Mouse (Mus musculus): ENCODE data around the gene Olfr342. TPM values are rescaled to one million over a fixed set of nuclear protein-coding genes. Genes with fewer than 3 reads are reported as not detected.

Olfr342 gene
- not detected in 2 replicates for polyA plus RNA-seq (2015; fragmentation: Nextera tagmentation; extraction: Ambion mirVana)

DNA sequence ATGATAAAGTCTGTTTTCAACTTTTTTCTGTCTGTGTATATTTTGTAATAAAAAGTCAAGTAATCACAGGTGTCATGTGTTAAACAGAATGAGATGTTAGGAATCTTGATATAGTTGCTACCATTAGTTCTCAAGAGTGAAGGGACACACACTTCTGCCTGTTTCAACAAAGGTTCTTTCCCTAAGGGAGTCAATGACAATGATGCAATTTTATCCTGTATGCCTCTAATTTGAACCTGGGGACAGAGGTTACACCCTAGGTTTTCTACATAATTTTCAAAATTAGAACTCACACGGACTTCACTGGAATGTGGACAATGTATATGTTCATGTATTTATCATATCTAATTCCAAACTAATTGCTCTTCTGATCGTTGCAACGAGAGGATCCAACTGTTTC lies at the start of gene Olfr342:
Gene Olfr342 (plus strand): TSS at position 301 of the 400 bp plus-strand sequence.

DNA sequence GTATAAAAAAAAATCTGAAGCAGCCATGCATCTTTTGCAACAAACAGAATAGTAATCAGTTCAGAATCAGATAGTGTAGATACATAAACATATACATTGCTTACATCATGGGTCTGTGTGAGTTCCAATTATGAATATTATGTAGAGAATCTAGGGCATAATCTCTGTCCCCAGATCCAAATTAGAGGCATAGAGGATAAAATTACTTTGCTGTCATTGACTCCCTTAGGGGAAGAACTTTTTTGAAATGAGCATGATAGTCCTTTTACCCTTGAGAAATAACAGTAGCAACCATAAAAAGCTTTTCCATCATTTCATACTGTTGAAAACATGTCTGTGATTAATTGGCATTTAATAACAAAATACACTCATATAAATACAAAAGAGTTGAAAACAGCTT lies 42.4 kb upstream of the Olfr342 start, which contains the start of gene Olfr341:
Gene Olfr341 (minus strand): TSS at position 101 of the 400 bp plus-strand sequence.

GRCm38 (mm10) chr2:36566362-36566761 lies 41.6 kb downstream of the Olfr342 start, which contains the start of gene Olfr344:
TSS of gene Olfr344 (plus strand) at chr2:36566662.

Other genes starting within 250 kb of the Olfr342 start
- gene Olfr338, start 151.5 kb upstream of the Olfr342 start, polyA plus RNA-seq (2015; fragmentation: Nextera tagmentation; extraction: Ambion mirVana): not detected in 2 replicates
- gene Olfr339, start 106.1 kb upstream of the Olfr342 start, polyA plus RNA-seq (2015; fragmentation: Nextera tagmentation; extraction: Ambion mirVana): not detected in 2 replicates
- gene Olfr340, start 72.4 kb upstream of the Olfr342 start, polyA plus RNA-seq (2015; fragmentation: Nextera tagmentation; extraction: Ambion mirVana): not detected in 2 replicates
- not detected in 2 replicates for gene Olfr341, start 42.5 kb upstream of the Olfr342 start, polyA plus RNA-seq (2015; fragmentation: Nextera tagmentation; extraction: Ambion mirVana)
- gene Olfr344, start 41.7 kb downstream of the Olfr342 start, polyA plus RNA-seq (2015; fragmentation: Nextera tagmentation; extraction: Ambion mirVana): not detected in 2 replicates
- not detected in 2 replicates for gene Olfr345, start 115.0 kb downstream of the Olfr342 start, polyA plus RNA-seq (2015; fragmentation: Nextera tagmentation; extraction: Ambion mirVana)
- not detected in 2 replicates for gene Olfr346, start 160.8 kb downstream of the Olfr342 start, polyA plus RNA-seq (2015; fragmentation: Nextera tagmentation; extraction: Ambion mirVana)
- not detected in 2 replicates for gene Olfr347, start 206.9 kb downstream of the Olfr342 start, polyA plus RNA-seq (2015; fragmentation: Nextera tagmentation; extraction: Ambion mirVana)